Mouse (Mus musculus): ENCODE results near the gene Polk. TPM values are rescaled to one million over a fixed set of nuclear protein-coding genes. Genes with fewer than 3 reads are reported as not detected.

Gene Polk
- total and polyA plus RNA-seq, 2 experiments from 2014 or later = 4.0 to 4.4 TPM

DNA sequence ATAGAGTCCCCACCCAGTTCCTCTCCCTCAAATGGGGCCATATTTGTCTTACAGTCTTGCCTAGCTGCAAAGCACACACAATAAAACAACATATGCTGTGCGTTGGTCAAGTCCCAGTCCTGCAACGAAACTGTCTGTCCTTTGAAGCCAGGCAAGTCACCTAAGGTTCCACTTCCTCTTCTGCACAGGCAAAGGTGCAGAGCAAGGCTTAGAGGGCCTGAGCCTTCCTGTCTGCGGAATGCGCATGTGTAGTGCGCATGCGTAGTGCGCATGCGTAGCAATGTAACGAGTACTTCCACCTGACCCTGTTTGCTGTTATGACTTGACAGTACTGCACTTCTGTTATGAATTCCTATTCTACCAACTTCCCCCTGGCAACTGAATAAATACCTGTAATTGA is 26.1 kb downstream of the Polk start:
- WGBS = 96% methylated on average over 9 of the region's 9 CpGs
- Histone ChIP-seq H3K27ac (no peak overlapping the region), H3K4me1 (ENCODE audit: insufficient read depth, low read length) (no peaks in the 10 kb centered on the region), H3K9ac (replicated peaks; ENCODE audit: low read length) (no peak overlapping the region), H3K9me3 (ENCODE audit: low read length) (no peaks in the 10 kb centered on the region), H3K4me3 (ENCODE audit: low read length) (no peak overlapping the region), H3K36me3 (ENCODE audit: insufficient read depth, low read length) (no peaks in the 10 kb centered on the region), H3K4me2 (ENCODE audit: low read depth, low read length) (no peak overlapping the region), H3K27me3 (ENCODE audit: insufficient read depth, low read length) (no peaks in the 10 kb centered on the region)
- DNase-seq (ENCODE audit: low spot score) = no peak
- no peak for ATAC-seq
- TF ChIP-seq CTCF (IDR thresholded peaks at IDR 0.05; ENCODE audit: low read depth) = no peak

DNA sequence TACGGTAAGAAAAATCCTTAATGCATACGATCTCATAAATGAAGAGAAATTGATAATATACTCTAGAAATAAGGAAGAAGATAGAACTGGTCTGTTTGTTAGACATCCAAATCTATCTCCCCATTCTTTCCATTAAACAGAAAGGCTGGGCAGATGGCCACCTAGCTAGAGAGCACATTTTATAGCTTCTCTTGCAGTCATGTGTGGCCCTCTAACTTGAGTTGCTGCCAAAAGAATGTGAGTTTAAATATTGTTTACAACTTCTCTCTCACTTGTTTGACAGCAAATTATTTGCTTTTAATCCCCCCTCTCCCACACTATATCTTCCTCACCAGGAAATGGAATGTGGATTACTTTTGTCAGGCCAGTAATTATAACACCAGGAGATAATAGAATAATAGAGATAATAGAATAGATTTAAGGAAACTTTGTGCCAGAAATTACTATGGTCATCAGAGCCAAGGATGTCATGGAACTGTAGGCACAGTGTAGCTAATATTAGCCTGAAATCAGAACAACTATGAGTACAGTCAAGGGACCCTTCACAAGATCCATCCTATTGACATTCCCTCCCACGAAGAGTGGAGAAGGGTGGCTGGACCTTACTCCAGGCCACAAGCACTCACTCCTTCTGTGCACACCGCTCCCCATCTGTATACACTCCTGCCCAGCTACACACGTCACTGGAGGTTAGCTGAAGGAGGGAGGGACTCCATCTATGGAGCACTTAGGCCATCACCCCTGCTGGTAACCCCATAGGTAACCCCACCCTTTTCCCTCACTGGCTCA is 28.0 kb downstream of the Polk start:
- Histone ChIP-seq H3K27ac (no peak overlapping the region), H3K4me1 (ENCODE audit: insufficient read depth, low read length) (no peaks in the 10 kb centered on the region), H3K9ac (replicated peaks; ENCODE audit: low read length) (no peak overlapping the region), H3K36me3 (ENCODE audit: insufficient read depth, low read length) (no peaks in the 10 kb centered on the region), H3K4me2 (ENCODE audit: low read depth, low read length) (no peak overlapping the region), H3K4me3 (ENCODE audit: low read length) (no peak overlapping the region), H3K9me3 (ENCODE audit: low read length) (no peaks in the 10 kb centered on the region), H3K27me3 (ENCODE audit: insufficient read depth, low read length) (no peaks in the 10 kb centered on the region)
- DNase-seq (ENCODE audit: low spot score) (no peak), ATAC-seq (no peak)
- no peak for TF ChIP-seq CTCF (IDR thresholded peaks at IDR 0.05; ENCODE audit: low read depth)
- WGBS = 86% methylated on average over 5 of the region's 5 CpGs

DNA sequence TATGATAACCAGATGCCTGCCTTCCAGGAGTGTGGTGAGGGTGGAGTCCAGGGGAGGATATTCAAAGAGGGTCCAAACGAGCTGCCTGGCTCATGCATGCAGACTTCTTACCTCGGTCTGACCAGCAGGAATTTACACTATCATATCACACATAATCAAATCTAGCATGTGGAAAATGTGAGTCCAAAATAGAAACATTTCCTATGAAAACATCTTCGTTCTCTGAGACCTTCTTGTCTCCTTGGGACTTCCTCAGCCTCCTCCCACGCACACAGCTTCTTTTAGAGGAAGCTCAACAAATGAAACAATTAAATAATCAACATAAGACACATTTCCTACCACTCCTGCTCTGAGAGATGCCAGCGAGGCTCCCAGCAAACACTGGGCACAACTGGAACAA is 30.5 kb downstream of the Polk start:
- DNase-seq (ENCODE audit: low spot score) (no peak), ATAC-seq (no peak)
- Histone ChIP-seq H3K27ac (no peak overlapping the region), H3K4me3 (ENCODE audit: low read length) (no peak overlapping the region), H3K9me3 (ENCODE audit: low read length) (no peaks in the 10 kb centered on the region), H3K4me1 (ENCODE audit: insufficient read depth, low read length) (no peaks in the 10 kb centered on the region), H3K9ac (replicated peaks; ENCODE audit: low read length) (no peak overlapping the region), H3K36me3 (ENCODE audit: insufficient read depth, low read length) (no peaks in the 10 kb centered on the region), H3K4me2 (ENCODE audit: low read depth, low read length) (no peak overlapping the region), H3K27me3 (ENCODE audit: insufficient read depth, low read length) (no peaks in the 10 kb centered on the region)
- 72% methylated on average over 5 of the region's 5 CpGs for WGBS
- TF ChIP-seq CTCF (IDR thresholded peaks at IDR 0.05; ENCODE audit: low read depth) = no peak

DNA sequence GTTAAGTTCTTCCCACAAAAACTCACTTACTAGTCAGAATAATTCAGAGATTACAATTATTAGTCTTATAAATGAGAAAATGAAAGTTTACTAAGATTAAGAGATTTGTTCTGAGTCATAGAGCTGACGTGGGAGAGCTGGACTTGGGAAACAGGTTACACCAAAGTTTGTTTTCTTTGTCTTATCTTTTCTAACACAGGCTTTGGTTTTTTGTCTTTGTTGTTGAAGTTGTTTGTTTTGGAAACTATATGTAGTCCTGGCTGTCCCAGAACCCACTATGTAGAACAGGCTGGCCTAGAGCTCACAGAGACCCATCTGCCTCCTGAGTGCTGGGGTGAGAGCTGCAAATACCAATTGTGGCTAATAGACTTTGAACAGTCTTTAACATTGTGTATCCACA is 31.1 kb downstream of the Polk start:
- WGBS = 79% methylated on average over 1 of the region's 1 CpGs

DNA sequence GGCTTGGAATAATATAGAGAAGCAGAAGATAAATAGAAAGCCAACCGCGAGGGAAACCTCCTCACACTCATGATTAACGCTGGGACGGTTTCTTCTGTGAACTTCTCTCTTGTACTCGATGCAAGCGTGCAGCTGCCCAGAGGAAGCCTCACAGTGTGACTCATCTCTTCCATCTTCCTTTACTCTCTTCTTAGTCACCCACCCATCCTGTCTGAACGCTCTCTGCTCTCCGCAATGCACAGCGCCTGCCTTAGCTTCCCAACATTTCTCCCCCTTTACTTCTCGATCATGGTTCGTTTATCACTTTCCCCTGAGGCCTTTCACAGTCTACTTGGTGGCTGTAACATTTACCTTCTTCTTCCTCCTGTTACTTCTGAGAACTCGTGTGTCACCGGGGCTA is 31.7 kb downstream of the Polk start:
- no peak for TF ChIP-seq CTCF (IDR thresholded peaks at IDR 0.05; ENCODE audit: low read depth)
- no peaks in the 10 kb centered on the region for H3K4me1 ChIP-seq (ENCODE audit: insufficient read depth, low read length)
- no peak overlapping the region for H3K4me3 ChIP-seq (ENCODE audit: low read length)
- no peak overlapping the region for H3K4me2 ChIP-seq (ENCODE audit: low read depth, low read length)
- H3K36me3 ChIP-seq (ENCODE audit: insufficient read depth, low read length) = no peaks in the 10 kb centered on the region
- H3K27me3 ChIP-seq (ENCODE audit: insufficient read depth, low read length) = no peaks in the 10 kb centered on the region
- 79% methylated on average over 13 of the region's 13 CpGs for WGBS
- no peaks in the 10 kb centered on the region for H3K9me3 ChIP-seq (ENCODE audit: low read length)
- DNase-seq (ENCODE audit: low spot score) (no peak), ATAC-seq (no peak)
- no peak overlapping the region for H3K27ac ChIP-seq
- no peak overlapping the region for H3K9ac ChIP-seq (replicated peaks; ENCODE audit: low read length)

More for the DNA sequence above, 31.1 kb downstream of the Polk start:
- no peak overlapping the region for H3K4me2 ChIP-seq (ENCODE audit: low read depth, low read length)
- no peak overlapping the region for H3K4me3 ChIP-seq (ENCODE audit: low read length)
- H3K9me3 ChIP-seq (ENCODE audit: low read length) = no peaks in the 10 kb centered on the region
- no peak overlapping the region for H3K9ac ChIP-seq (replicated peaks; ENCODE audit: low read length)
- TF ChIP-seq CTCF (IDR thresholded peaks at IDR 0.05; ENCODE audit: low read depth) = no peak
- no peak overlapping the region for H3K27ac ChIP-seq
- no peaks in the 10 kb centered on the region for H3K4me1 ChIP-seq (ENCODE audit: insufficient read depth, low read length)
- no peaks in the 10 kb centered on the region for H3K27me3 ChIP-seq (ENCODE audit: insufficient read depth, low read length)
- DNase-seq (ENCODE audit: low spot score) = no peak
- no peak for ATAC-seq
- no peaks in the 10 kb centered on the region for H3K36me3 ChIP-seq (ENCODE audit: insufficient read depth, low read length)

DNA sequence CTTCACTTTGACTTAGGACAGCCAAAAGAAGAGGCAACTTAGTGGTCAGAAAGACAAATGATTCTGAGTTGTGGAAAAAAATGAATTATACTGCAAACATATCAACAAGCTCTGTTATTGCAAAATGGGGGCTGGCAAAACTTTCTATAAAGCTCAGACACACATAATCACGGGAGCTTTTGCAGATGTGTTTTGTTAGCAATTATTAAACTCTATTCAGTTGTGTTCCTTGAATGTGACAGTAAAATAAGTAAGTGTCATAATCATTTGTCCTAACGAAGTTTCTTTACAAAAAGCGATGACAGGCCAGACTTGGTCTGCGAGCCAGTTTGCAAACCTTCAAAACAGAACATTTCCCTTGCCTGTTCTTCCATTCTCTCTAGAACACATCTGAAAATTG is 34.8 kb downstream of the Polk start:
- Histone ChIP-seq H3K9me3 (ENCODE audit: low read length) (no peaks in the 10 kb centered on the region), H3K4me1 (ENCODE audit: insufficient read depth, low read length) (no peaks in the 10 kb centered on the region), H3K27ac (no peak overlapping the region), H3K27me3 (ENCODE audit: insufficient read depth, low read length) (no peaks in the 10 kb centered on the region), H3K9ac (replicated peaks; ENCODE audit: low read length) (no peak overlapping the region), H3K36me3 (ENCODE audit: insufficient read depth, low read length) (no peaks in the 10 kb centered on the region), H3K4me3 (ENCODE audit: low read length) (no peak overlapping the region), H3K4me2 (ENCODE audit: low read depth, low read length) (no peak overlapping the region)
- ATAC-seq (no peak), DNase-seq (ENCODE audit: low spot score) (no peak)
- 93% methylated on average over 4 of the region's 4 CpGs for WGBS
- no peak for TF ChIP-seq CTCF (IDR thresholded peaks at IDR 0.05; ENCODE audit: low read depth)

DNA sequence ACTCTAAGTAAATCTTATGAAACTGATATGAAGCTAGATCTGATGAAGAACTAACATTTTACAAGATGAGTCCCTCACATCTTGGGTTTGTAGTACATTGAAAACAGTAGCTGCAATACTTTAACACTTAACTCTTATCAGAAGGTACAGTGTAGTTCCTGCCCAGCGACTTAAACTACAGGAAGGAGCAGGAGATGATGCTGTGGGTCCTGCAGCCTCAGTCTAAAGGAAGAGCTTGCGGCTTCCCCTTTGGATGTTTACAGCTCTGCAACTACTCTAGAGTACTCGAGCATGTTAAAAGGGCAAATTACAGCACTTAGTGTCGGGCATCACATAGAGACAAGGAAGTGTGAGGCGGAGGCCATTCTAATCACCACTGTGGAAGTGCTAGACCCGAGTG is 36.1 kb downstream of the Polk start:
- no peak overlapping the region for H3K9ac ChIP-seq (replicated peaks; ENCODE audit: low read length)
- ATAC-seq (no peak), DNase-seq (ENCODE audit: low spot score) (no peak)
- no peak overlapping the region for H3K4me2 ChIP-seq (ENCODE audit: low read depth, low read length)
- H3K27ac ChIP-seq = no peak overlapping the region
- 81% methylated on average over 6 of the region's 6 CpGs for WGBS
- H3K27me3 ChIP-seq (ENCODE audit: insufficient read depth, low read length) = no peaks in the 10 kb centered on the region
- TF ChIP-seq CTCF (IDR thresholded peaks at IDR 0.05; ENCODE audit: low read depth) = no peak
- H3K36me3 ChIP-seq (ENCODE audit: insufficient read depth, low read length) = no peaks in the 10 kb centered on the region
- H3K4me3 ChIP-seq (ENCODE audit: low read length) = no peak overlapping the region
- H3K9me3 ChIP-seq (ENCODE audit: low read length) = no peaks in the 10 kb centered on the region
- no peaks in the 10 kb centered on the region for H3K4me1 ChIP-seq (ENCODE audit: insufficient read depth, low read length)
